Mouse (Mus musculus) CH12.LX (cell line): ENCODE measurements around the gene Il10ra.

Experiments
- CTCF ChIP-seq, 2 experiments: IDR thresholded peaks in 1 of 2; conservative IDR thresholded peaks in 1 of 2; 2 replicates each; pipeline ENCODE4 v1.5.1; 2011 to 2012; ENCODE audit warnings: low read depth in 2 of 2, low read length in 2 of 2, improper control_type of control experiment in 1 of 2, inconsistent platforms in 1 of 2, mild to moderate bottlenecking in 1 of 2, moderate library complexity in 1 of 2
- E2F4 ChIP-seq: IDR thresholded peaks from 2 replicates; pipeline ENCODE4 v1.6.1; 2011; ENCODE audit warnings: low read depth, low read length, improper control_type of control experiment; ENCODE audit not compliant: insufficient replicate concordance
- KAT2A ChIP-seq: IDR thresholded peaks from 2 replicates; pipeline ENCODE4 v1.6.1; 2012; ENCODE audit warnings: low read length, improper control_type of control experiment, inconsistent platforms; ENCODE audit not compliant: insufficient replicate concordance
- MAFK ChIP-seq: IDR thresholded peaks from 2 replicates; pipeline ENCODE4 v1.6.1; 2011; ENCODE audit warnings: low read length, improper control_type of control experiment; ENCODE audit not compliant: insufficient replicate concordance
- MAZ ChIP-seq: IDR thresholded peaks from 2 replicates; pipeline ENCODE4 v1.6.1; 2012; ENCODE audit warnings: low read depth, mild to moderate bottlenecking, inconsistent platforms, low read length, improper control_type of control experiment, moderate library complexity
- MEF2A ChIP-seq: IDR thresholded peaks from 2 replicates; pipeline ENCODE4 v1.6.1; 2014; ENCODE audit warnings: low read depth, mild to moderate bottlenecking, inconsistent platforms, low read length, improper control_type of control experiment, borderline replicate concordance
- PAX5 ChIP-seq: IDR thresholded peaks from 2 replicates; pipeline ENCODE4 v1.6.1; 2012; ENCODE audit warnings: low read length, inconsistent platforms, mixed read lengths
- POLR2A ChIP-seq: IDR thresholded peaks from 2 replicates; pipeline ENCODE4 v1.6.1; 2011; ENCODE audit warnings: low read depth, mild to moderate bottlenecking, improper control_type of control experiment, low read length
- POLR2AphosphoS2 ChIP-seq: IDR thresholded peaks from 2 replicates; pipeline ENCODE4 v1.6.1; 2011; ENCODE audit warnings: low read depth, low read length, improper control_type of control experiment
- SIN3A ChIP-seq: IDR thresholded peaks from 2 replicates; pipeline ENCODE4 v1.6.1; 2012; ENCODE audit warnings: low read length, improper control_type of control experiment, inconsistent platforms
- SMC3 ChIP-seq: IDR thresholded peaks from 2 replicates; pipeline ENCODE4 v1.6.1; 2011; ENCODE audit warnings: low read depth, low read length, improper control_type of control experiment
- ZC3H11A ChIP-seq: IDR thresholded peaks from 2 replicates; pipeline ENCODE4 v1.6.1; 2012; ENCODE audit warnings: low read depth, mild to moderate bottlenecking, inconsistent platforms, low read length, improper control_type of control experiment
- ZKSCAN1 ChIP-seq: IDR thresholded peaks from 2 replicates; pipeline ENCODE4 v1.6.1; 2012; ENCODE audit warnings: low read depth, inconsistent platforms, low read length, improper control_type of control experiment, borderline replicate concordance
- ZNF384 ChIP-seq: IDR thresholded peaks from 2 replicates; pipeline ENCODE4 v1.6.1; 2012; ENCODE audit warnings: low read depth, low read length, improper control_type of control experiment, inconsistent platforms

- TF ChIP-seq MAFK (no peak), CTCF (conservative IDR thresholded peaks at IDR 0.05 in 1 of 2, IDR thresholded peaks at IDR 0.05 in 1 of 2; ENCODE audit: low read depth in 2 of 2, low read length in 2 of 2) (no peak), MAZ (no peak), KAT2A (no peak), ZKSCAN1 (no peak), E2F4 (no peak), PAX5 (no peak), ZNF384 (no peak), SIN3A (no peak), ZC3H11A (no peak), POLR2AphosphoS2 (no peak), MEF2A (no peak), POLR2A (no peak), SMC3 (no peak)
Measured at GRCm38 (mm10) chr9:45261466-45261865, 7.5 kb downstream of the Il10ra start.
